Comparison of ENCODE assay signal across 17 mouse cellular contexts in the genomic region with DNA sequence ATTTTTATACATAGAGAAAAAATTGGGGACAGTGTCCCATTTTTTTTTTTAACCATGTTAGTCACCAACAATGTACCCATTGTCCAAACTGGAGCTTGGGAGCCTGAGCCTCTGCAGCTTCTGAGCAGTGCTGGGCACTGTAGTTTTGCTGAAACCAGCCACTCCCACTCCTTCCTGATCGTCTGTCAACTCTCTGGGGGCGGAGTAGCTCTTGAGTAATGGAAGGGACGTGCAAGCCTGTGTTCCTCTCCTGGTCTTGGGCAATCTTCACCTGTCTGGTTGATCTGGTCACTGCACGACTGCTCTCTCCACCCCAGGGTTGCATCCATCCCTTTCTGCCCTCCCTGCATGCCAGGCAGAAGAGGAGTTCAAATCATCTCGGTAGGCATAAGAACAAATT. TPM values are rescaled to one million over a fixed set of nuclear protein-coding genes. Genes with fewer than 3 reads are reported as not detected.
DNase-seq lines count a peak whose midpoint lies in the region; ATAC-seq and TF ChIP-seq lines count a peak whose summit lies in the region.
"Had no signal": no experiment of that assay in that cellular context is flagged by ENCODE, and none has a peak within 500 bp of the region (broad histone marks: within the 10 kb centered on the region; RNA-seq: fewer than 3 reads in every experiment).

No protein-coding gene starts in this region.

- H3K27me3 ChIP-seq in embryonic facial prominence, embryonic 14.5 days (replicated peaks; ENCODE audit: control insufficient read depth, insufficient read depth, low read length): no peaks in the 10 kb centered on the region
- H3K27me3 ChIP-seq in embryonic facial prominence, embryonic 10.5 days (replicated peaks; ENCODE audit: low read depth, poor library complexity, severe bottlenecking): peaks cover 12% of the 10 kb centered on the region; the same call in 1 of the 2 replicates
- no peaks in the 10 kb centered on the region for H3K27me3 ChIP-seq in MEL (ENCODE audit: control insufficient read depth in 1 of 2, insufficient read depth in 2 of 2, low read length in 2 of 2)
- H3K27me3 ChIP-seq: forebrain, embryonic 13.5 days; heart, embryonic 12.5 days; hindbrain, embryonic 13.5 days; limb, embryonic 13.5 days had no signal

- H3K4me2 ChIP-seq in embryonic facial prominence, embryonic 14.5 days (ENCODE audit: low read depth, low read length): no peak overlapping the region
- H3K4me2 ChIP-seq: forebrain, embryonic 13.5 days; heart, embryonic 12.5 days; hindbrain, embryonic 13.5 days; kidney, embryonic 15.5 days; limb, embryonic 13.5 days had no signal

- no peaks in the 10 kb centered on the region for H3K36me3 ChIP-seq in embryonic facial prominence, embryonic 14.5 days (ENCODE audit: control insufficient read depth, insufficient read depth, low read length)
- H3K36me3 ChIP-seq in embryonic facial prominence, embryonic 10.5 days (replicated peaks): no peaks in the 10 kb centered on the region
- no peaks in the 10 kb centered on the region; a peak in 1 of 4 replicates for H3K36me3 ChIP-seq in MEL (ENCODE audit: control insufficient read depth in 1 of 2, insufficient read depth in 2 of 2, low read length in 2 of 2)
- H3K36me3 ChIP-seq: heart, embryonic 12.5 days; hindbrain, embryonic 13.5 days; kidney, embryonic 15.5 days; limb, embryonic 13.5 days had no signal

- H3K9me3 ChIP-seq in embryonic facial prominence, embryonic 14.5 days (ENCODE audit: control insufficient read depth, low read length): no peaks in the 10 kb centered on the region
- no peaks in the 10 kb centered on the region for H3K9me3 ChIP-seq in embryonic facial prominence, embryonic 10.5 days
- no peaks in the 10 kb centered on the region for H3K9me3 ChIP-seq in MEL (replicated peaks; ENCODE audit: insufficient read depth, low read length)
- H3K9me3 ChIP-seq: forebrain, embryonic 13.5 days; heart, embryonic 12.5 days; hindbrain, embryonic 13.5 days; kidney, embryonic 15.5 days; limb, embryonic 13.5 days had no signal

- DNase-seq in embryonic facial prominence, embryonic 14.5 days (ENCODE audit: low spot score): peak; percentile 16
- no peak for DNase-seq in embryonic facial prominence, embryonic 10.5 days (ENCODE audit: low spot score)
- DNase-seq in MEL (ENCODE audit: low read depth, low spot score) (peak; percentile 43), liver (peak; percentile 31), MN1 (ENCODE audit: low spot score) (no peak)
- peak; percentile 50 for DNase-seq in lung, postnatal 36 days
- no peak for DNase-seq in testis, postnatal 14 days (ENCODE audit: low spot score)
- DNase-seq in cerebellum, adult 18-20 months: no peak
- DNase-seq: adrenal gland, postnatal 10 days; embryo, embryonic 11 days; right cerebral cortex, postnatal 4 days had no signal

- no peaks in the 10 kb centered on the region for H3K79me2 ChIP-seq in MEL (ENCODE audit: control insufficient read depth, insufficient read depth, low read length, poor library complexity)

- H3K27ac ChIP-seq in embryonic facial prominence, embryonic 14.5 days (replicated peaks; ENCODE audit: low read depth, low read length): no peak overlapping the region
- no peak overlapping the region for H3K27ac ChIP-seq in embryonic facial prominence, embryonic 10.5 days (replicated peaks)
- H3K27ac ChIP-seq in MEL (ENCODE audit: control insufficient read depth, low read depth, low read length): no peak overlapping the region
- H3K27ac ChIP-seq: forebrain, embryonic 13.5 days; hindbrain, embryonic 13.5 days; kidney, embryonic 15.5 days; limb, embryonic 13.5 days had no signal

- TF ChIP-seq POLR2A in MEL (IDR thresholded peaks at IDR 0.05; ENCODE audit: control insufficient read depth in 1 of 2, insufficient read depth in 1 of 2, low read depth in 1 of 2, low read length in 2 of 2, poor library complexity in 1 of 2): no peak

- 61% methylated on average over 5 of the region's 5 CpGs for WGBS in embryonic facial prominence, embryonic 14.5 days
- WGBS in embryonic facial prominence, embryonic 10.5 days: 56% methylated on average over 5 of the region's 5 CpGs

- H3K4me3 ChIP-seq in embryonic facial prominence, embryonic 14.5 days (ENCODE audit: low read depth, low read length): no peak overlapping the region
- no peak overlapping the region for H3K4me3 ChIP-seq in embryonic facial prominence, embryonic 10.5 days
- H3K4me3 ChIP-seq in MEL (ENCODE audit: control insufficient read depth in 1 of 2, insufficient read depth in 1 of 2, low read depth in 2 of 2, low read length in 2 of 2): no peak overlapping the region
- H3K4me3 ChIP-seq: forebrain, embryonic 13.5 days; heart, embryonic 12.5 days; hindbrain, embryonic 13.5 days; kidney, embryonic 15.5 days; limb, embryonic 13.5 days had no signal

- H3K4me1 ChIP-seq in embryonic facial prominence, embryonic 14.5 days (ENCODE audit: control insufficient read depth, insufficient read depth, low read length): no peaks in the 10 kb centered on the region
- H3K4me1 ChIP-seq in embryonic facial prominence, embryonic 10.5 days: no peaks in the 10 kb centered on the region
- H3K4me1 ChIP-seq in MEL (ENCODE audit: control insufficient read depth in 1 of 2, insufficient read depth in 2 of 2, low read length in 2 of 2): peaks cover 0 to 2% of the 10 kb centered on the region in 2 experiments; a peak in 1 of 4 replicates
- H3K4me1 ChIP-seq: forebrain, embryonic 13.5 days; heart, embryonic 12.5 days; hindbrain, embryonic 13.5 days; kidney, embryonic 15.5 days; limb, embryonic 13.5 days had no signal

- TF ChIP-seq RAD21 in MEL (IDR thresholded peaks at IDR 0.05; ENCODE audit: low read depth, low read length): no peak

- no peak for TF ChIP-seq EP300 in MEL (IDR thresholded peaks at IDR 0.05; ENCODE audit: low read depth in 1 of 2, low read length in 2 of 2)

- TF ChIP-seq CTCF in MEL (IDR thresholded peaks at IDR 0.05 in 2 of 3, conservative IDR thresholded peaks at IDR 0.05 in 1 of 3; ENCODE audit: control insufficient read depth in 1 of 3, insufficient read depth in 1 of 3, low read depth in 2 of 3, low read length in 3 of 3, poor library complexity in 1 of 3, severe bottlenecking in 1 of 3): no peak

- H3K9ac ChIP-seq in embryonic facial prominence, embryonic 14.5 days (ENCODE audit: low read depth, low read length): no peak overlapping the region
- H3K9ac ChIP-seq in MEL (ENCODE audit: control insufficient read depth, low read depth, low read length, poor library complexity, severe bottlenecking): no peak overlapping the region
- H3K9ac ChIP-seq: forebrain, embryonic 13.5 days; heart, embryonic 12.5 days; hindbrain, embryonic 13.5 days; kidney, embryonic 15.5 days; limb, embryonic 13.5 days had no signal

- no peak for ATAC-seq in embryonic facial prominence, embryonic 14.5 days (ENCODE audit: low read depth)
- ATAC-seq: forebrain, embryonic 13.5 days; Patski had no signal

TF ChIP-seq in MEL, 35 proteins besides CTCF, POLR2A, EP300 and RAD21:
- TF ChIP-seq BHLHE40 (IDR thresholded peaks at IDR 0.05; ENCODE audit: borderline replicate concordance, low read depth, low read length) (no peak), E2F4 (IDR thresholded peaks at IDR 0.05; ENCODE audit: borderline replicate concordance, low read depth, low read length) (no peak), CHD2 (IDR thresholded peaks at IDR 0.05; ENCODE audit: low read length) (no peak), NRF1 (IDR thresholded peaks at IDR 0.05; ENCODE audit: insufficient read depth, low read depth, low read length, poor library complexity, severe bottlenecking) (no peak), MYC (IDR thresholded peaks at IDR 0.05; ENCODE audit: low read depth, low read length) (no peak), RCOR1 (IDR thresholded peaks at IDR 0.05; ENCODE audit: low read depth, low read length) (no peak), USF2 (IDR thresholded peaks at IDR 0.05; ENCODE audit: borderline replicate concordance in 1 of 2, insufficient read depth in 1 of 2, low read depth in 1 of 2, low read length in 2 of 2) (no peak), MXI1 (IDR thresholded peaks at IDR 0.05; ENCODE audit: low read depth, low read length) (no peak), ZNF384 (IDR thresholded peaks at IDR 0.05; ENCODE audit: low read depth, low read length) (no peak), JUND (IDR thresholded peaks at IDR 0.05; ENCODE audit: low read depth, low read length) (no peak), POLR2AphosphoS5 (IDR thresholded peaks at IDR 0.05; ENCODE audit: borderline replicate concordance, low read depth, low read length) (no peak), ZKSCAN1 (IDR thresholded peaks at IDR 0.05; ENCODE audit: low read depth, low read length) (no peak), MAX (IDR thresholded peaks at IDR 0.05; ENCODE audit: low read length) (no peak), SIN3A (IDR thresholded peaks at IDR 0.05; ENCODE audit: low read length) (no peak), GATA1 (IDR thresholded peaks at IDR 0.05; ENCODE audit: low read depth, low read length) (no peak), CHD1 (IDR thresholded peaks at IDR 0.05; ENCODE audit: low read depth, low read length) (no peak), GABPA (IDR thresholded peaks at IDR 0.05; ENCODE audit: low read depth, low read length) (no peak)

RNA-seq across cellular contexts. Expression of a gene that starts 21.0 kb away (rescaled TPM):
- polyA plus RNA-seq in embryonic facial prominence, embryonic 14.5 days (2014; fragmentation: Nextera tagmentation; extraction: Ambion mirVana): 1.3 and 1.4 TPM in 2 replicates
- 0.04 and 0.10 TPM in 2 replicates for polyA plus RNA-seq in embryonic facial prominence, embryonic 10.5 days (2016; fragmentation: Nextera tagmentation; extraction: Ambion mirVana)
- total RNA-seq in MEL (2012; rRNA removed): not detected in 2 replicates
- polyA plus RNA-seq in MEL (2012; ENCODE audit: insufficient read depth in 1 of 2, insufficient read length in 2 of 2, low read depth in 1 of 2, low replicate concordance in 2 of 2, missing spikeins in 1 of 2): not detected
- polyA plus RNA-seq: Patski had no signal

RNA-seq across cellular contexts. Expression of a gene that starts 22.9 kb away (rescaled TPM):
- polyA plus RNA-seq in embryonic facial prominence, embryonic 14.5 days (2014; fragmentation: Nextera tagmentation; extraction: Ambion mirVana): 304 and 338 TPM in 2 replicates
- 474 and 527 TPM in 2 replicates for polyA plus RNA-seq in embryonic facial prominence, embryonic 10.5 days (2016; fragmentation: Nextera tagmentation; extraction: Ambion mirVana)
- 528 and 991 TPM in 2 replicates for total RNA-seq in MEL (2012; rRNA removed)
- 100 to 1,000 TPM; 285 to 890 TPM for polyA plus RNA-seq in MEL (2012; ENCODE audit: insufficient read depth in 1 of 2, insufficient read length in 2 of 2, low read depth in 1 of 2, low replicate concordance in 2 of 2, missing spikeins in 1 of 2)

RNA-seq across cellular contexts. Expression of a gene that starts 57.0 kb away (rescaled TPM):
- 14.0 and 15.1 TPM in 2 replicates for polyA plus RNA-seq in embryonic facial prominence, embryonic 14.5 days (2014; fragmentation: Nextera tagmentation; extraction: Ambion mirVana)
- polyA plus RNA-seq in embryonic facial prominence, embryonic 10.5 days (2016; fragmentation: Nextera tagmentation; extraction: Ambion mirVana): 8.1 and 8.4 TPM in 2 replicates
- total RNA-seq in MEL (2012; rRNA removed): 1.7 and 2.5 TPM in 2 replicates
- 1 to 10 TPM in 1 of 2 experiments, not detected in 1; 1.9 TPM for polyA plus RNA-seq in MEL (2012; ENCODE audit: insufficient read depth in 1 of 2, insufficient read length in 2 of 2, low read depth in 1 of 2, low replicate concordance in 2 of 2, missing spikeins in 1 of 2)

Comparison
In these comparisons a context has a peak if more than half of its experiments do, and no peak if none do; other contexts are left out.
1. DNase-seq: peak in embryonic facial prominence, embryonic 14.5 days (single experiment), MEL (single experiment), liver (single experiment) and lung, postnatal 36 days (single experiment); none in embryonic facial prominence, embryonic 10.5 days (single experiment), testis, postnatal 14 days (single experiment), cerebellum, adult 18-20 months (0 of 2) and MN1 (single experiment).